Mouse (Mus musculus): ENCODE measurements around the gene Atg16l2. TPM values are rescaled to one million over a fixed set of nuclear protein-coding genes. Genes with fewer than 3 reads are reported as not detected.

The Atg16l2 gene
- total and polyA plus RNA-seq, 3 experiments = 7.9 to 8.8 TPM; not detected in 1

- Histone ChIP-seq H3K4me3 (ENCODE audit: control insufficient read depth in 1 of 2, insufficient read depth in 1 of 2, low read depth in 2 of 2, low read length in 2 of 2) (no peak overlapping the region), H3K79me2 (ENCODE audit: control insufficient read depth, insufficient read depth, low read length, poor library complexity) (no peaks in the 10 kb centered on the region), H3K9ac (ENCODE audit: control insufficient read depth, low read depth, low read length, poor library complexity, severe bottlenecking) (no peak overlapping the region), H3K36me3 (ENCODE audit: control insufficient read depth in 1 of 2, insufficient read depth in 2 of 2, low read length in 2 of 2) (no peaks in the 10 kb centered on the region), H3K4me1 (ENCODE audit: control insufficient read depth in 1 of 2, insufficient read depth in 2 of 2, low read length in 2 of 2) (no peaks in the 10 kb centered on the region), H3K9me3 (replicated peaks; ENCODE audit: insufficient read depth, low read length) (no peaks in the 10 kb centered on the region), H3K27me3 (ENCODE audit: control insufficient read depth in 1 of 2, insufficient read depth in 2 of 2, low read length in 2 of 2) (no peaks in the 10 kb centered on the region), H3K27ac (ENCODE audit: control insufficient read depth, low read depth, low read length) (no peak overlapping the region)
- no peak for DNase-seq (ENCODE audit: low read depth, low spot score)
- no peak for TF ChIP-seq BHLHE40 (IDR thresholded peaks at IDR 0.05; ENCODE audit: borderline replicate concordance, low read depth, low read length)
- TF ChIP-seq POLR2AphosphoS2 (IDR thresholded peaks at IDR 0.05; ENCODE audit: low read length) = no peak
- no peak for TF ChIP-seq MAX (IDR thresholded peaks at IDR 0.05; ENCODE audit: low read length)
- TF ChIP-seq POLR2A (IDR thresholded peaks at IDR 0.05; ENCODE audit: control insufficient read depth in 1 of 2, insufficient read depth in 1 of 2, low read depth in 1 of 2, low read length in 2 of 2, poor library complexity in 1 of 2) = no peak
- no peak for TF ChIP-seq ZMIZ1 (IDR thresholded peaks at IDR 0.05; ENCODE audit: low read depth, low read length)
- no peak for TF ChIP-seq ETS1 (IDR thresholded peaks at IDR 0.05; ENCODE audit: low read depth, low read length)
- TF ChIP-seq TCF12 (IDR thresholded peaks at IDR 0.05; ENCODE audit: low read depth, low read length) = no peak
- TF ChIP-seq KAT2A (conservative IDR thresholded peaks at IDR 0.05; ENCODE audit: low read depth, low read length) = no peak
- TF ChIP-seq MXI1 (IDR thresholded peaks at IDR 0.05; ENCODE audit: low read depth, low read length) = no peak
Measured at GRCm38 (mm10) chr7:101291641-101292040, 10.4 kb downstream of the Atg16l2 start.

DNA sequence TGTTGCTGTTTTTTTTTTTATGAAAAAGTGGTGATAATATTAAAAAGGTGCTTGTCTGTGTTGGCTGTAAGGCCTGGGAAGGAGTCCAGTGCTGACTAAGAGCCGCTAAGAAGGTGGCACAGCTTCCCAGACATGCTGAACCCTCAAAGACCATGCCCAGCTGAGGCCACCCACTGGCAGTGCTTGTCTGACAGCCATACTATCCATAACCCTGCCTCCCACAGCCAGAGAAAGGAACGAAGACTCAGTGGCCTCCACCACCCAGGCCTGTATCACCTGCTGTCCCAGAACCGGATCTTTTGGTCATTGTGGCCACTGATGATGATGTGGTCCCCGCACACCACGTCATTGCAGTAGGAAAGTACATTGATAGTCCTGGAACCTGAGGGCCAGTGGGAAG is 10.8 kb downstream of the Atg16l2 start:
- no peak for TF ChIP-seq TAL1 (IDR thresholded peaks at IDR 0.05; ENCODE audit: low read length)
- TF ChIP-seq POLR2A (IDR thresholded peaks at IDR 0.05; ENCODE audit: control insufficient read depth in 1 of 2, insufficient read depth in 1 of 2, low read depth in 1 of 2, low read length in 2 of 2, poor library complexity in 1 of 2) = no peak
- TF ChIP-seq E2F4 (IDR thresholded peaks at IDR 0.05; ENCODE audit: borderline replicate concordance, low read depth, low read length) = no peak
- TF ChIP-seq MYB (IDR thresholded peaks at IDR 0.05; ENCODE audit: low read depth, low read length) = no peak
- no peak for TF ChIP-seq MXI1 (IDR thresholded peaks at IDR 0.05; ENCODE audit: low read depth, low read length)
- TF ChIP-seq MEF2A (IDR thresholded peaks at IDR 0.05; ENCODE audit: extremely low read depth, insufficient replicate concordance, low read depth, low read length, poor library complexity, severe bottlenecking) = no peak
- no peak for TF ChIP-seq RCOR1 (IDR thresholded peaks at IDR 0.05; ENCODE audit: low read depth, low read length)
- TF ChIP-seq TBP (IDR thresholded peaks at IDR 0.05; ENCODE audit: low read depth, low read length) = no peak
- no peak for TF ChIP-seq SMC3 (IDR thresholded peaks at IDR 0.05; ENCODE audit: low read depth, low read length)
- no peak for TF ChIP-seq USF2 (IDR thresholded peaks at IDR 0.05; ENCODE audit: borderline replicate concordance in 1 of 2, insufficient read depth in 1 of 2, low read depth in 1 of 2, low read length in 2 of 2)
- H3K36me3 ChIP-seq (ENCODE audit: control insufficient read depth in 1 of 2, insufficient read depth in 2 of 2, low read length in 2 of 2) = no peaks in the 10 kb centered on the region

More for the DNA sequence above, 10.8 kb downstream of the Atg16l2 start:
- DNase-seq (ENCODE audit: low read depth, low spot score) = no peak
- no peaks in the 10 kb centered on the region for H3K9me3 ChIP-seq (replicated peaks; ENCODE audit: insufficient read depth, low read length)
- no peaks in the 10 kb centered on the region for H3K79me2 ChIP-seq (ENCODE audit: control insufficient read depth, insufficient read depth, low read length, poor library complexity)
- H3K27me3 ChIP-seq (ENCODE audit: control insufficient read depth in 1 of 2, insufficient read depth in 2 of 2, low read length in 2 of 2) = no peaks in the 10 kb centered on the region
- no peak overlapping the region for H3K9ac ChIP-seq (ENCODE audit: control insufficient read depth, low read depth, low read length, poor library complexity, severe bottlenecking)
- H3K27ac ChIP-seq (ENCODE audit: control insufficient read depth, low read depth, low read length) = no peak overlapping the region
- H3K4me3 ChIP-seq (ENCODE audit: control insufficient read depth in 1 of 2, insufficient read depth in 1 of 2, low read depth in 2 of 2, low read length in 2 of 2) = no peak overlapping the region
- H3K4me1 ChIP-seq (ENCODE audit: control insufficient read depth in 1 of 2, insufficient read depth in 2 of 2, low read length in 2 of 2) = no peaks in the 10 kb centered on the region
